Mouse (Mus musculus) frontal cortex, postnatal 14 days (tissue): ENCODE data around the gene Frmd4b.

Source experiments
- DNase-seq, 2 experiments: peaks; one replicate each; pipeline ENCODE4 v3.0.0; 2022; ENCODE audit warnings: low spot score in 2 of 2

Frmd4b gene

DNA sequence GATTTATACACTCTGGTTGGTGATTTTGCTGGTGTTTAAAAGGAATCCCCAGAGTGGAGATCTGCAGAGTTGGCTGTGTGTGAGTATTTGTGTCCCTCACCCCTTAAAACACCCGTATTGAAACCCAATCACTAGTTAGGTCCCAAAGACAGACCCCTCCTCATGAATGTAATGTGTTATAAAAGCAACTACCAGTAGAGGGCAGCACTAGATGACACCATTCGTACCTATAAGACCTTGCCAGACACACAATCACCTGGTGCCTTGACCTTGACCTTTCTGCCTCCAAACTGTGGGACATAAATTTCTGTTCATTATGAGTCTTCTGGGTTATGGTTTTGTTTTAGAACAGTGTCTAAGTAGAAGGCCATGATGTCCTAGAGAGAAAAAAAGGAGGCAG lies 96.8 kb downstream of the Frmd4b start:
- no peak for DNase-seq

- DNase-seq, result no peak
These were observed 97.8 kb downstream of the Frmd4b start for GRCm38 (mm10) chr6:97519553-97519952.

- no peak for DNase-seq
These were observed 98.9 kb downstream of the Frmd4b start for GRCm38 (mm10) chr6:97518467-97518866.

- DNase-seq, result no peak
These were observed 99.6 kb downstream of the Frmd4b start for GRCm38 (mm10) chr6:97517616-97518235.

DNA sequence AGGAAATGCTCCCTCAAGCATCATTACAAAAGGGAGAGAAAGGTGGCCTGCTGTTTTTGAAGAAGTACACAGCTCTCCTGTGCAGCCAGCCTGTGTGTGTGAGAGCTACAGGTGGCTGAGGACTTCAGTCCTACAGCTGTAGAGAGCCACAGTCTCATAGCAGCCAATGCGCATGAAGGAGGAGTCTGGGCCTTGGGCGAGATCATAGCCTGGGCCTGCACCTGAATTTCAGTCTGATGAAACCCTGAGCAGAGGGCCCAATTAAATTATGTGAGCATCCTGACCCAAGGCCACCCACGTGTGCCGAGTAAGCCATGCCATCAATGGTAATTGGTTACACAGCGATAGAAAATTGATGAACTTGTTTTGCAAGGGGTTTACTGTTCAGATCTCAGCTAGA lies 100.4 kb downstream of the Frmd4b start:
- DNase-seq, result no peak

GRCm38 (mm10) chr6:97510771-97511170 lies 106.6 kb downstream of the Frmd4b start:
- no peak for DNase-seq

DNA sequence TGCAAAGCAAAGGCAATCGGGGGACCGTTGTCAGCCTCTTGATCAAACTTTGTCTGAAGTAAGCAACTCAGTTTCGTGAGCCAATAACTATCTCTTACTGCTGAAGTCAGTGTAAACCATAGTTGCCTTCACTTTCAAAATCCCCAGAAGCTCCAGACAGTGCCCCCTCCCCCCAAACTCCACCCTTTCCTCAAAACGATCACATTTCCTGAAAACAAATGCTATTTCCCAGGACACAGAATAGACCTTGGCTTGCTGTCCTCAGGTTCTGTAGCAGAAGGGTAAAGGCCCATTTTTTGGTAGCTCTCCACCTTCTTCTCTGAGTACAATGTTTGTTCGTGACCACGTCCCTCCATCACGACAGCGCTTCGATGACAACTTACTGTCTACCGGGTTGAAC lies 107.9 kb downstream of the Frmd4b start:
- DNase-seq, result no peak

GRCm38 (mm10) chr6:97508480-97508879 lies 108.9 kb downstream of the Frmd4b start:
- no peak for DNase-seq

DNA sequence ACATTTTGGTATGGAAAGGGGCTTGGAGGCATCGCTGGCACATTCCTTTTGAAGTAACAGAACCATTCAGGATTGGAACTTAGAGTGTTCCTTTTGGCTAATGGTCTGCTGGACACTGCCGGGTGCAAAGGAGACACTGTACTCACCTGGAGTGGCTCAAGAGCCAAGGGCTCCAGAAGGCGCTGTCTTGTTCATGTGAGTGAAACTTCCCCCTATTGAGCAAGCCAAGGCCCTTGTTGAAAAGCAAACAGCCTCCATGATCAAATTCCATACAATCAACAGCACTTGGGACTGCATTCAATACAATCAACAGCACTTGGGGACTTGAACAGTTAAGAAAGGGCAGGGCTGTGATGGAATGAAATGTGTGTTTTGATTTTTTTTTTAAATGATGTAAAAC lies 109.4 kb downstream of the Frmd4b start:
- DNase-seq, result no peak

GRCm38 (mm10) chr6:97506141-97506650 lies 111.1 kb downstream of the Frmd4b start:
- DNase-seq, result peak; percentile 46 to 55

DNA sequence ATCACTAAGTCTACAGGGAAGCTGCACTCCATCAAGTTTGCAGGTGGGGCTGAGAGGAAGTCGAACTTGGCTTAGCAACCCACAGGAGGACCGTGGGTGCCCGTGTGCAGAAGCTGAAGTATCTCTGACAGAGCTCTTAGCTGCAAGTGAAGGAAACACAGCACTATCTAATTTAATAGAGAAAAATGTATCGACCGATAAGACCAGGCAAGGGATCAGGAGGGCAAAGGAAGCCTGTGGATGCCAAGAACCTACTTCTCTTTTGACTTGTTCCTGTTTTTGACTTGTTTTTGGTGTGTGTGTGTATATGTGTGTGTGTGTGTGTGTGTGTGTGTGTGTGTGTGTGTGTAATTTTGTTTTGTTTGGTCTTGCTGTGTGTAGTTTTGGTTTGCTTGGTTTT lies 112.7 kb downstream of the Frmd4b start:
- DNase-seq, result no peak

GRCm38 (mm10) chr6:97501000-97501399 lies 116.3 kb downstream of the Frmd4b start:
- DNase-seq, result no peak

DNA sequence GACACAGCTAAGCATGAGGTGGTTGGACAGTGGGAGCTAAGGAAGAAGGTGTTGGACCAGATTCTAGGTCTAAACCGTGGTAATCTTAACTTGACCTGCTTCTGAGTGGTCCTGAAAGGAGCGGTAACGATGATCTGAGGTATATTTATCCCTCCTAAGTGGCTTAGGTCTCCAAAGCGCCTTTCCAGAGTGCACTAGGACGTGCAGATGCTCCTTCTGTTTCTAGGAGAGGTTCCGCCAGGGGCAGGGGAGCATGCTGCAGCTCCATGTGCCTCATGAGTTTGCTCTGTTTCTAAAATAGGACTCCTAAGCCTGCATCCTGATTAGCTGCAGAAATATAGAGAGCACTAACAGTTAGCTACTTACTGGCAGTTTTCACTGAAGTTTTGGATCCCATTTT lies 117.1 kb downstream of the Frmd4b start:
- no peak for DNase-seq

GRCm38 (mm10) chr6:97496002-97496401 lies 121.3 kb downstream of the Frmd4b start:
- no peak for DNase-seq

GRCm38 (mm10) chr6:97491065-97491464 lies 126.3 kb downstream of the Frmd4b start:
- DNase-seq, result no peak

DNA sequence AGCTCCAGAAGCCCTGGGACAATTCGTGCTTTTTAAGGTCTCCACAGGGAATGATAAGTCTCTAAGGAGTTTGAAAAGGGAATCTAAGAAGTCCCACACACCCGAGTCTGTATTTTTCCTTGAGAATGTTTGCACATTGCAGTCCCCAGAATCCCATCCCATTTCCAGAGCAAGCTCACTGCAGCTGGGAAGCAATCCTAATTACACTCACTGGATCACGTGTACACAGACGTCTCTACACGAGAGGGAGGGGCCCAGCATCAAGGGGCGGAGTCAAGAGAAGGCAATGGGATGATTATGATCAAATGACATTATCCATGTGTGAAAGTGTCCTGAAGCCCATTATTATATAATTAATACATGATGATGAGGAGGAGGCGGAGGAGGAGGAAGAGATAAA lies 128.5 kb downstream of the Frmd4b start:
- no peak for DNase-seq

- DNase-seq, result no peak
These were observed 129.1 kb downstream of the Frmd4b start for GRCm38 (mm10) chr6:97488280-97488679.

- DNase-seq, result peak; percentile 22 to 26
These were observed 129.7 kb downstream of the Frmd4b start for GRCm38 (mm10) chr6:97487535-97488081.

DNA sequence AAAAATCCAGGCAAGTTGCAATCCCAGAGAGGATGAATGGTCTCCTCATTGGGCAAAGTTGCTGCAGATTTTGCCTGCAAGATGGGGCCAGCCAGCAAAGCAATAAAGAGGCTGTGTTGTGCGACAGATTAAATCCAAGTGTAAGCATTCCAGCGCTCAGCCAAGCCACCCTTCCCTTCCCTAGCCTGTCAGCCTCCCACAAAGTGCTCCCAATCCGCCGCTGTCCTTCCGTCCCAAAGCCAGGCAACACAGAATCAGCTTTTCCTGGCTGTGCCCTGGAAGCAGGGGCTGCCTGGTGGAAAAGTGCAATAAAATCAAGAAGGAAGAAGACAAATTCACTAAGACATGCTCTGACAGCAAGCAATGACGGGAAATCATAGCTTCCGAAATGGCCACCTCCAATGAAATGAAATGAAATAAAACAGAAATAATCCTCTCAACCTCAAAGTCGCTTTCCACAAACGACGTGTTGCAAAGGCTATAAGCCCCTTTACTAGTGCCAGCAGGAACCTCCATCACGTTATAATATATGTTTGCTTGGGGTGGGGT lies 130.5 kb downstream of the Frmd4b start:
- DNase-seq, result no peak

DNA sequence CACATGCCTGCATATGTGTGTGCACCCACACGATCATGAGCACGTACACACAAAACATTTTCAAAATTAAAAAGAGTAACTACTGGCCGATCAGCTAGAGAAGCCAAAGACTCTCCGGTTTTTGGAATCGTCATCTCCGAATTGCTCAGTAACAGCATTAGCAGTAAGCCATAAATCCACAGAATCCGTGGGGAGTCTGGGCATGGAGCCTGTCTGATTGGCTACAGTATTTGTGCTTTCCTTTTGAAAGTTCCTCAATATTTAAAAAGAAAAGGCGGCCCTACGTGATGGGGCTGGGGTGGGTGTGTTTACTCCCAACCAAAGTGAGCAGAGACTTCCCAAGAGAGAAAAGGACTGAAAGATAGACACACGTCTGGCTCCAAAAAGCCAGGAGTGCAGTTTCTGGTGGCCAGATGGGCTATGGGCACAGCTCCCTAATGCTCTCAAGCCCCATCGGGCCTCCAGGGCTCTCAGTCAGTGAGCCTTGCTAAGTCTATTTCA lies 131.4 kb downstream of the Frmd4b start:
- DNase-seq, result no peak

DNA sequence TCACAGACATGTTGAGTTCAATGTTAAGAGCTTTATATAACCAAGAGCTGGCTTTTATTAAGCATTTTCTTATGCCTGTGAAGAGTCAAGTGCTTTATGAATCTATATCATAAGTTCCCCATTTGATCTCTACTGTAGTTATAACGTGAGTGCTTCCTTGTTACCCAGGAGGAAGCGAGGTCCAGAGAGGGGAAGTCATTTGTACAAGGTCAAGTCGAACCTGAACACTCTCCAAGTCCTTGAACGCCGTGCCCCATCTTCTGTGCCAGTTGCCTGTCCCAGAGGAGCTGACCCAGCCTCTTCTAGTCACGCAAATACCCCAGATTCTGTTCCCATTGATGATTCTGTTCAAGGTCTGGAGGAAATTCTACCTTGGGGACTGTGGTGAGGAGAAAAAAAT lies 135.4 kb downstream of the Frmd4b start:
- DNase-seq, result no peak

DNA sequence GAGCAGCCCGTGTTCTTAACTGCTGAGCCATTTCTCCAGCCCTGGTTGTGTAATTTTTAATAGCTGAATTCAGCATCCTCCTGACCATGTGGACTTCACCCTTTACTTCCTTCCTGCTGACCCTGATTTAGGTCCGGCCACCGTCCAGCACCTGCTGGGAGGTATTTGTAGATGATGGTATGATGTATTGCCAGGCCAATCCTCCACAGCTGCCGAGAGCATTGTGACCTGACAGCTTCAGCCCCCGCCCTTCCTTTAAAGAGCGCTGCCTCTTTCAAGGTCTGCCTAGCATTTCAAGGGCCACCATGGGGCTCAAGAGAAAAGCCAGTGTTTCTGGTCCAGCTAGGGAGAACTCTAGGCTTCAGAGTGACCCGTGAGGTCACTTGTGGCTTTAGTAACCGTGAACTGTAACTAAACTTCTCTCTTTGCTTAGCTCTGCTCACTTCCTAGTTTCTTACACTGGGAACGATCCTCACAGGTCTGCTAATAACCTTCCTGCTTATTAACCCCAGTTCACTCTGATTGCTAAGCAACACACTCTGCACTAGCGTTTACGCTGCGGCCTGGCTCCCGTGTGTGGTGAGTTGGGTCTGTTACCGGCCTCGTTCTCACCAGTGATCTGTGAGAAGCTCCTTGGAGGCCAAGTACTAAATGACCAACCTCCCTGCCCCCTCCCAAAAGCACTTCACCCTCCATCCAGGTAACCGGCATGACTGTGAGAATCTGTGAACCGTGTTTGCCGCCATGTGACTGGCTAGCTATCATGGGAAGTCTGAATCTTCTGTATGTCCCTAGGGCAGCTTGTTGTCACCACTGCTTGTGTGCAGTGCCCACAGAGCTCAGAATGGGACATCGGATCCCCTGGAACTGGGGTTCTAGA lies 138.1 kb downstream of the Frmd4b start:
- DNase-seq, result no peak
